Mouse (Mus musculus) gastrocnemius, adult 18-20 months (tissue): ENCODE data around the gene Sp7. TPM values are rescaled to one million over a fixed set of nuclear protein-coding genes. Genes with fewer than 3 reads are reported as not detected.

Experiments used
- DNase-seq: peaks from one replicate; pipeline ENCODE4 v3.0.0; 2021; ENCODE audit warnings: low spot score
- long read RNA-seq, 2 experiments: library from polyadenylated mRNA; stranded (forward); transcript quantifications; one replicate each; pipeline ENCODE4 v2.0.0; 2021
- total RNA-seq, 2 experiments: library from RNA; stranded (reverse); gene quantifications; 2 replicates each; pipeline ENCODE4 v1.2.3; 2021

Gene Sp7
- total RNA-seq, result not detected
- long read RNA-seq, experiment 1, result 0 reads
- long read RNA-seq, experiment 2, result 0 reads

GRCm38 (mm10) chr15:102366733-102367344 is at the start of gene Sp7:
Gene Sp7 (minus strand): TSS chr15:102367182.
- DNase-seq, result no peak

GRCm38 (mm10) chr15:102413687-102414086 is 46.7 kb upstream of the Sp7 start:
- no peak for DNase-seq

- no peak for DNase-seq
Measured at GRCm38 (mm10) chr15:102411077-102411476, 44.1 kb upstream of the Sp7 start.

GRCm38 (mm10) chr15:102409286-102409685 is 42.3 kb upstream of the Sp7 start:
- DNase-seq, result no peak

GRCm38 (mm10) chr15:102408558-102409130 is 41.7 kb upstream of the Sp7 start:
- DNase-seq, result no peak

GRCm38 (mm10) chr15:102407681-102408557 is 40.9 kb upstream of the Sp7 start:
- DNase-seq, result no peak

- no peak for DNase-seq
Measured at GRCm38 (mm10) chr15:102406912-102407580, 40.1 kb upstream of the Sp7 start.

GRCm38 (mm10) chr15:102406196-102406911 is 39.4 kb upstream of the Sp7 start:
- DNase-seq, result peak; percentile 83

- peak; percentile 100 for DNase-seq
Measured at GRCm38 (mm10) chr15:102405489-102406195, 38.7 kb upstream of the Sp7 start, which contains the start of gene Sp1. Gene Sp1 (plus strand): TSS chr15:102406143.

- no peak for DNase-seq
Measured at GRCm38 (mm10) chr15:102404608-102405488, 37.9 kb upstream of the Sp7 start.

GRCm38 (mm10) chr15:102402210-102402609 is 35.2 kb upstream of the Sp7 start:
- DNase-seq, result no peak

- DNase-seq, result no peak
Measured at GRCm38 (mm10) chr15:102401278-102401677, 34.3 kb upstream of the Sp7 start.

- DNase-seq, result no peak
Measured at GRCm38 (mm10) chr15:102400476-102401045, 33.6 kb upstream of the Sp7 start.

GRCm38 (mm10) chr15:102399229-102400221 is 32.5 kb upstream of the Sp7 start:
- DNase-seq, result peak; percentile 97

GRCm38 (mm10) chr15:102398629-102399028 is 31.6 kb upstream of the Sp7 start:
- DNase-seq, result peak; percentile 23

GRCm38 (mm10) chr15:102395061-102395460 is 28.1 kb upstream of the Sp7 start:
- no peak for DNase-seq

- no peak for DNase-seq
Measured at GRCm38 (mm10) chr15:102393584-102394014, 26.6 kb upstream of the Sp7 start.

- DNase-seq, result no peak
Measured at GRCm38 (mm10) chr15:102392520-102392919, 25.5 kb upstream of the Sp7 start.
